Mouse (Mus musculus) stomach, embryonic 14.5 days (tissue): ENCODE results near the gene Atg2a. TPM values are rescaled to one million over a fixed set of nuclear protein-coding genes. Genes with fewer than 3 reads are reported as not detected.
A peak's percentile ranks its signal among the peaks of the same experiment; 100 is the strongest.

Experiments used
- ATAC-seq: fragments of 200-750 bp; cut with Nextera tagmentation; 2 replicates; pipeline ENCODE4 v1.8.0; 2017; ENCODE audit warnings: low read depth, moderate TSS enrichment; ENCODE audit not compliant: insufficient number of reproducible peaks, insufficient read depth, low FRiP score
- H3K27ac ChIP-seq: fragments of 300-500 bp; sonication (generic); 2 replicates; pipeline ENCODE4 v1.5.1; 2014; ENCODE audit warnings: mild to moderate bottlenecking, low read length, moderate library complexity, mixed read lengths
- H3K27me3 ChIP-seq: fragments of 300-500 bp; sonication (generic); 2 replicates; pipeline ENCODE4 v1.6.1; 2014; ENCODE audit warnings: low read length, control low read depth, mixed read lengths; ENCODE audit not compliant: control insufficient read depth, insufficient read depth
- H3K36me3 ChIP-seq: fragments of 300-500 bp; sonication (generic); 2 replicates; pipeline ENCODE4 v1.6.1; 2014; ENCODE audit warnings: mild to moderate bottlenecking, control low read depth, low read length, moderate library complexity, mixed read lengths; ENCODE audit not compliant: control insufficient read depth, insufficient read depth
- H3K4me1 ChIP-seq: fragments of 300-500 bp; sonication (generic); 2 replicates; pipeline ENCODE4 v1.6.1; 2014; ENCODE audit warnings: low read length, control low read depth, mixed read lengths; ENCODE audit not compliant: control insufficient read depth, insufficient read depth
- H3K4me2 ChIP-seq: fragments of 300-500 bp; sonication (generic); replicated peaks from 2 replicates; pipeline ENCODE4 v1.6.1; 2014; ENCODE audit warnings: low read depth, low read length, control low read depth
- H3K4me3 ChIP-seq: fragments of 300-500 bp; sonication (generic); 2 replicates; pipeline ENCODE4 v1.5.1; 2014; ENCODE audit warnings: low read depth, low read length, control low read depth
- H3K9ac ChIP-seq: fragments of 300-500 bp; sonication (generic); replicated peaks from 2 replicates; pipeline ENCODE4 v1.6.1; 2014; ENCODE audit warnings: low read depth, mild to moderate bottlenecking, control low read depth, low read length, moderate library complexity, mixed read lengths
- H3K9me3 ChIP-seq: fragments of 300-500 bp; sonication (generic); 2 replicates; pipeline ENCODE4 v1.6.1; 2016; ENCODE audit warnings: low read depth, low read length, control low read depth; ENCODE audit not compliant: control insufficient read depth
- WGBS: fragments of 180-500 bp; shearing (Covaris S2); extraction: QIAGEN DNeasy Blood & Tissue Kit; methylation state at CpG from one replicate; pipeline ENCODE4 v1.1.7; 2014; 5-methylcytosine and 5-hydroxymethylcytosine counted together
- polyA plus RNA-seq: library from polyadenylated mRNA; unstranded; fragments of >200 nt; fragmentation: Nextera tagmentation; extraction: Ambion mirVana; gene quantifications from 2 replicates; pipeline ENCODE4 v1.2.1, GENCODE M21; 2014

Gene Atg2a
- polyA plus RNA-seq, 1 experiment from 2014 or later, result 10.4 TPM

DNA sequence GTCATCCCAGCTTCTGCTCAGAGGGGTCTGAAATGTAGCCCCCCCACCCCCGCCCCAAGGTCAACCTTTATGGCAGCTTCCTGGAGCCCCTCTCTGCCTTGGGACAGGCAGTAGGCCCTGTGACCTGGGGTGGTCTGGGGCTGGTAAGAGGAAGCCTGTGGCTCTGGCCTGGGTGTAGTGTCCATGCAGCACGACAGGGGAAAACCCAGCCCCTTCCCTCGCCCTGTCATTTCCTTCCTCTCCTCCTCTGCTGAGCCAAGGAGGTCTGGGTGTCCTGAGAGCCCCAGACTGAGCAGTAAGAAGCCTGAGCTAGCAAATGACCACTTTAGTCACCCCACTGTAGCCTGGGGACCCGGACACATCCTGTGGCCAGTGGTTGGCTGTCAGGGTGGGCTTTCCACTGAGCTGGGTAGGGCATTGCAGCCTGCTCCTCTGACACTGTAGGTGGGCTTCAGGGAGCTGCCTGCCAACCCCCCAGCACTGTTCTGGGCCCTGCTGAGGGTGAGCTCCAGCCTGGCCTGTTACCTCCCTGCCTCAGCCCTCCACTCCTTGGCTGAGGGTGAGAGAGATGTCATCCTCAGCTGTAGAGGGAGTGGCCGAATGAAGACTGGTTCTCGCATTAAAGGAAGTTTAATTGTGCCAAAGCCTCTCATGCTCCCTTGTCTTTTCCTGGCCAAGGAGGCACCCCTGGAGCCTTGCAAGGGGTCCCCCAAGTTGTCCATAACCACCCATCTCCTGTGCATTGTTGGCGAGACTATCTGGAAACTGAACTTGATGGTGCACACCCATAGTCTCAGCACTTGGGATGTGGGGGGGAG, 58.2 kb downstream of the Atg2a start:
- 78% methylated on average over 7 of the region's 7 CpGs for WGBS
- no peaks in the 10 kb centered on the region for H3K27me3 ChIP-seq
- peak overlapping the region; percentile 52; the same call in 1 of the 2 replicates for H3K27ac ChIP-seq
- no peak overlapping the region for H3K9ac ChIP-seq
- no peaks in the 10 kb centered on the region for H3K4me1 ChIP-seq
- H3K36me3 ChIP-seq, result peaks cover 27% of the 10 kb centered on the region
- no peak overlapping the region for H3K4me3 ChIP-seq
- H3K4me2 ChIP-seq, result no peak overlapping the region
- ATAC-seq, result no peak
- H3K9me3 ChIP-seq, result no peaks in the 10 kb centered on the region

DNA sequence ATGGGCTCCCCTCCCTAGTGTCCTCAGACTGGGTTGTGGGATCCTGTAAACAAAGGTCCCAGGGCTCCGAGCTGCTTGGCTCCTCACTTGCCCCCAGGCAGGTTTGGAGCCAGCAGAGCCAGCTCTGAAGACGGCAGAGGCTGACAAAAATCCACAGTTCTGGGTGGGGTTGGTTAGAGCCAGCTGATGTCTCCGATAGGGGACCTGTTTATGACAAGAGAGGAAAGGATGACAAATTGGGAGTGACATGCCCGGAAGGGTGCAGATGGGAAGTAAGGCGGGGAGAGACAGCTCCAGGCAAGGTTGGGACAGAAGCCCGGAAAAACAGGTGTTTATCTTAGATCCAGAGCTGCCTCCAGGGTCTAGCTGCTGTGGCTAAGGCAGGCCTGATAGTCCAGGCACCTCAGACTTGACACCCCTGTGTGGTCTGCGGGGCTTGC, 59.0 kb downstream of the Atg2a start:
- no peaks in the 10 kb centered on the region for H3K4me1 ChIP-seq
- H3K36me3 ChIP-seq, result peaks cover 19% of the 10 kb centered on the region
- no peak overlapping the region for H3K4me3 ChIP-seq
- no peaks in the 10 kb centered on the region for H3K27me3 ChIP-seq
- no peak overlapping the region for H3K9ac ChIP-seq
- no peak overlapping the region for H3K4me2 ChIP-seq
- no peaks in the 10 kb centered on the region for H3K9me3 ChIP-seq
- WGBS, result 44% methylated on average over 7 of the region's 7 CpGs
- H3K27ac ChIP-seq, result no peak overlapping the region
- peak; percentile 53; the same call in 1 of the 2 replicates for ATAC-seq

GRCm38 (mm10) chr19:6302114-6302513, 60.6 kb downstream of the Atg2a start:
- Histone ChIP-seq H3K4me1 (0 out of 2 replicates have a peak, but pooled peaks cover 3% of the 10 kb centered on the region), H3K36me3 (peaks cover 12% of the 10 kb centered on the region), H3K27me3 (no peaks in the 10 kb centered on the region), H3K4me2 (no peak overlapping the region), H3K4me3 (no peak overlapping the region), H3K9me3 (no peaks in the 10 kb centered on the region), H3K9ac (no peak overlapping the region), H3K27ac (no peak overlapping the region)
- no peak for ATAC-seq
- WGBS, result 87% methylated on average over 5 of the region's 5 CpGs

DNA sequence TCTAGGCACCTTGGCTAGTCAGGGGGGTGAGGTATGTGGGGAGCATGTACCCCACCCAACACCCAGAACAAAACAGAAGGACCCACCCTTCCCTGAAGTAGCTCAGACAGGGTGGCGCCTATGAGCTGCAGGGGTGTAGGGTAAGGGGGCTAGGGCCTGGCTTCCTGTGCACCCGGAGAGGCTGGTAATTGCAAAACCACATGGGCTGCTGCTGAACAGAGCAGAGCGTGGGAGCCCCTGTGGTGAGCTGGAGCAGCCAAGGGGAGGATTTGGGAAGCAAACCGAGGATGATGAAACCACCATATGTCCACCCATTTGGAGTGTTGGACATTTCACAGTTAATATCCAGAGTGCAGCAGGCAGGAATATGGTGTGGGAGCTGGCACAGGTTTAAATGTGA, 61.1 kb downstream of the Atg2a start:
- Histone ChIP-seq H3K4me1 (0 out of 2 replicates have a peak, but pooled peaks cover 6% of the 10 kb centered on the region), H3K27ac (no peak overlapping the region), H3K9me3 (no peaks in the 10 kb centered on the region), H3K4me2 (no peak overlapping the region), H3K9ac (no peak overlapping the region), H3K36me3 (peaks cover 10% of the 10 kb centered on the region), H3K4me3 (no peak overlapping the region), H3K27me3 (no peaks in the 10 kb centered on the region)
- WGBS, result 39% methylated on average over 4 of the region's 4 CpGs
- no peak for ATAC-seq

GRCm38 (mm10) chr19:6303831-6304230, 62.4 kb downstream of the Atg2a start:
- WGBS, result 82% methylated on average over 6 of the region's 6 CpGs
- H3K9me3 ChIP-seq, result no peaks in the 10 kb centered on the region
- no peak overlapping the region for H3K4me2 ChIP-seq

DNA sequence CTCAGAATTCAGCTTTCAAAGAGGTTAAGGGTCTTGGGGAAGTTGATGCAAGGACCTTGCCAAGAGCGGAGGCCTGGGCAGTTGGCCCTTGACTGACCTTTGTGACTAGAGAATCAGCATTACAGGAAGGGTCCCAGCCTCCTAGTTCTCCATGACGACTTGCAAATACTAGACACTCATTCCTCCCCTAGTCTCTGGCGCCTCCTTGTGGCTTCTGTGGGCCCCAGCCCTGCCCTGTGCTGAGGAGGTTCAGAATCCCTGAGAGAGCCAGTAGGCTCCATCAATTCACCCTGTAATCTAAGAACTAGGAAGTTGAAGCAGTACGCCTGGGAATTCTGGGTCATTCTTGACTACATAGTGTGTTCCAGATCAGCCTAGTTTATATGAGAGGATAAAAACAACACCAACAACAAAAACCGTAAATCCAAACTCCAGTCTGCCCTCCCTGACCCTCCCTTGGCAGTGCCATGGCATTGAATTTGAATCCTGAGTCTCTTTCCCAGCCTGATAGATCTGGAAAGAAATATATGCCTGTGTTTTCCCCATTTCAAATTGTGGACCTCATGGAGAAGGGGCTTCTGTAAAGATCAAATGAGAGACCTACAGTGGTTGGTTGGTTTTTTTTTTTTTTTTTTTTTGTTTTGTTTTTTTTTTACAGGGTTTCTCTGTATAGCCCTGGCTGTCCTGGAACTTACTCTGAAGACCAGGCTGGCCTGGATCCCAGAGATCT, 63.5 kb downstream of the Atg2a start:
- Histone ChIP-seq H3K4me1 (peaks cover 16% of the 10 kb centered on the region), H3K4me3 (no peak overlapping the region), H3K36me3 (no peaks in the 10 kb centered on the region; the same call in 1 of the 2 replicates), H3K27ac (no peak overlapping the region), H3K27me3 (no peaks in the 10 kb centered on the region), H3K9me3 (no peaks in the 10 kb centered on the region), H3K4me2 (no peak overlapping the region), H3K9ac (no peak overlapping the region)
- 28% methylated on average over 5 of the region's 5 CpGs for WGBS
- peak; percentile 53; the same call in 1 of the 2 replicates for ATAC-seq

More at GRCm38 (mm10) chr19:6303831-6304230, 62.4 kb downstream of the Atg2a start:
- H3K4me1 ChIP-seq, result peaks cover 16% of the 10 kb centered on the region
- no peaks in the 10 kb centered on the region for H3K27me3 ChIP-seq
- no peak overlapping the region for H3K27ac ChIP-seq
- no peak for ATAC-seq
- no peaks in the 10 kb centered on the region; the same call in none of the 2 replicates for H3K36me3 ChIP-seq
- no peak overlapping the region for H3K4me3 ChIP-seq
- H3K9ac ChIP-seq, result no peak overlapping the region

- H3K4me3 ChIP-seq, result peak overlapping the region; percentile 56
- WGBS, result 61% methylated on average over 8 of the region's 8 CpGs
- peak overlapping the region; percentile 40; the same call in 1 of the 2 replicates for H3K27ac ChIP-seq
- H3K9ac ChIP-seq, result peak overlapping the region; percentile 48
- H3K27me3 ChIP-seq, result no peaks in the 10 kb centered on the region
- H3K4me1 ChIP-seq, result peaks cover 16% of the 10 kb centered on the region
- peaks cover 4% of the 10 kb centered on the region; the same call in 1 of the 2 replicates for H3K36me3 ChIP-seq
- peak overlapping the region; percentile 48 for H3K4me2 ChIP-seq
- no peak for ATAC-seq
- no peaks in the 10 kb centered on the region for H3K9me3 ChIP-seq
Observed at GRCm38 (mm10) chr19:6305517-6306115, 64.1 kb downstream of the Atg2a start.

DNA sequence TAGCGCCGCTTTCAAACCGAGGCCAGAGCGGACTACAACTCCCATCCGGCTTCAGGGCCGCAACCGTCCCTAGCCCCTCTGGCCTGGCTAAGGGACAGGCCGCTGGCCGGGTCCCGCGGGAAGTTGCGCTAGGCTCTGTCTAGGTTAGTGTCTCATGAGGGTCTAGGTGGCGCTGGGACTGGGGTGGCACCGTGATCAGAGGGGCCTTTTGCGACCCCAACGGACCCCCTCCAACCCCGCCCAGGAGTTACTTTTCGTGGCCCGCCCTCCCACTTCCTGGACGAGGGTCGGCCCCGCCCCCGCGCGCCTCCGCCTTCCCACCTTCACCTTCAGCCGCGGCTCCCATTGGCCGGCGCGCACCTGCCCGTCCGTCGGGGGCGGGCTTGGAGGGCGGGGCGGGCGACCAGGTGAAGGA, 64.7 kb downstream of the Atg2a start, which contains the start of gene Cdc42bpg:
Cdc42bpg (plus strand) TSS at position 320 of the 415 bp plus-strand sequence.
- H3K36me3 ChIP-seq, result peaks cover 6% of the 10 kb centered on the region; the same call in 1 of the 2 replicates
- peak; percentile 85 for ATAC-seq
- under 1% methylated on average over 38 of the region's 38 CpGs for WGBS

More for the DNA sequence above, 64.7 kb downstream of the Atg2a start, which contains the start of gene Cdc42bpg:
- no peaks in the 10 kb centered on the region for H3K27me3 ChIP-seq
- H3K4me2 ChIP-seq, result peak within 1 kb of the TSS; percentile 48
- H3K27ac ChIP-seq, result peak within 1 kb of the TSS; percentile 40; the same call in 1 of the 2 replicates
- peak within 1 kb of the TSS; percentile 48 for H3K9ac ChIP-seq
- H3K4me1 ChIP-seq, result peaks cover 16% of the 10 kb centered on the region
- H3K9me3 ChIP-seq, result no peaks in the 10 kb centered on the region
- peak within 1 kb of the TSS; percentile 56 for H3K4me3 ChIP-seq
